Mouse (Mus musculus): ENCODE measurements at regions not wholly inside any gene's neighbourhood (a gene's known extent, or its start where the extent isn't known, plus 50 kb on each side); places are given as distances from the start of the nearest gene placed in this dataset.

DNA sequence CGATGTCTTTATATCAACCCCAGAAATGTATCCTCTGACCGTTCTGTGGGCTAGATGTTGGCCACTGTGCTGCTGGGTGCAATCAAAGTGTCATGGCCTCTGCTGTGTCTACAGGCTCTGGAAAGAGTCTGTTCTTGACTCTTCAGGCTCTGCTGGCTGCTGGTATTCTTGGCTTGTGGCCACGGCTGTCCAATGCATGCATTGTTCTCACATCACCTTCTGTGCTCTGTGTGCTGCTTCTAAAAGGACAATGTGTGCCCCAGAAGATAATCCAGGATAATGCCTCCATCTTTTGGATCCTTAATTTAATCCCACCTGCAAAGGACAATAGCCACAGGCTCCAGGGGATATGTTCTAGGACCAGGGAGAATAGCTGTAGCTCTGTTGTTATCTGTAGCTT, 77.5 kb upstream of the Dapl1 start:
- Histone ChIP-seq H3K9ac (ENCODE audit: low read length) (no peak overlapping the region), H3K27me3 (replicated peaks; ENCODE audit: control insufficient read depth, insufficient read depth, low read length) (no peaks in the 10 kb centered on the region), H3K4me3 (ENCODE audit: low read depth, low read length) (no peak overlapping the region), H3K4me2 (ENCODE audit: low read length) (no peak overlapping the region), H3K9me3 (replicated peaks; ENCODE audit: control insufficient read depth, low read length) (no peaks in the 10 kb centered on the region), H3K27ac (ENCODE audit: low read depth, low read length) (no peak overlapping the region), H3K36me3 (ENCODE audit: control insufficient read depth, insufficient read depth, low read length) (no peaks in the 10 kb centered on the region), H3K4me1 (ENCODE audit: control insufficient read depth, insufficient read depth, low read length) (no peaks in the 10 kb centered on the region)
- DNase-seq (ENCODE audit: low spot score) (no peak), ATAC-seq (no peak)
- 92% methylated on average over 3 of the region's 3 CpGs for WGBS

DNA sequence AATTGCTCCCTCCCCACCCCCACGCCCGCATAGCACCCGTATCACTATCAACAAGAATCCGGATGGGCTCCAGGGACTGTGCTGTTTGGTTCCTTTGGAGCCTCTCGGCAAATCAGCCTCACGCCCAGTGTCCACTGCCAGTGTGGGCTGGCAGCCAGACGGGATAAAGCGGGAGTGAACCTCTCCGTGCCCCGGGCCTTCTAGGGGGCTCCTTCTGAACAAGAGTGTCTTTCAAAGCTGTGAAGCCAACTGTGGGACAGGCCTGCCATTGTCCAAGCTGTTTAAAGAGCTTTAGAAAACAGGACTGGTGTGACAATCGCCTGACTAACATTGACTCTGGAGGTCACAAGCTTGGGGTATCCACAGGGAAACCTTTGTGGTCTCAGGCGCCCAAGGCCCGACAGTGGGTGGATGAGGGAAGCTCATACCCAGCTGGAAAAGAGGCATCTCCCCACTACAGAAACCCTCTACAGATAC, 76.9 kb upstream of the Dapl1 start:
- Histone ChIP-seq H3K4me3 (ENCODE audit: low read depth, low read length) (no peak overlapping the region), H3K4me2 (ENCODE audit: low read length) (no peak overlapping the region), H3K9ac (ENCODE audit: low read length) (no peak overlapping the region), H3K9me3 (replicated peaks; ENCODE audit: control insufficient read depth, low read length) (no peaks in the 10 kb centered on the region), H3K36me3 (ENCODE audit: control insufficient read depth, insufficient read depth, low read length) (no peaks in the 10 kb centered on the region), H3K27ac (ENCODE audit: low read depth, low read length) (no peak overlapping the region), H3K4me1 (ENCODE audit: control insufficient read depth, insufficient read depth, low read length) (no peaks in the 10 kb centered on the region), H3K27me3 (replicated peaks; ENCODE audit: control insufficient read depth, insufficient read depth, low read length) (no peaks in the 10 kb centered on the region)
- peak; percentile 46; the same call in 1 of the 2 replicates for ATAC-seq
- 69% methylated on average over 13 of the region's 13 CpGs for WGBS
- DNase-seq (ENCODE audit: low spot score) = no peak

DNA sequence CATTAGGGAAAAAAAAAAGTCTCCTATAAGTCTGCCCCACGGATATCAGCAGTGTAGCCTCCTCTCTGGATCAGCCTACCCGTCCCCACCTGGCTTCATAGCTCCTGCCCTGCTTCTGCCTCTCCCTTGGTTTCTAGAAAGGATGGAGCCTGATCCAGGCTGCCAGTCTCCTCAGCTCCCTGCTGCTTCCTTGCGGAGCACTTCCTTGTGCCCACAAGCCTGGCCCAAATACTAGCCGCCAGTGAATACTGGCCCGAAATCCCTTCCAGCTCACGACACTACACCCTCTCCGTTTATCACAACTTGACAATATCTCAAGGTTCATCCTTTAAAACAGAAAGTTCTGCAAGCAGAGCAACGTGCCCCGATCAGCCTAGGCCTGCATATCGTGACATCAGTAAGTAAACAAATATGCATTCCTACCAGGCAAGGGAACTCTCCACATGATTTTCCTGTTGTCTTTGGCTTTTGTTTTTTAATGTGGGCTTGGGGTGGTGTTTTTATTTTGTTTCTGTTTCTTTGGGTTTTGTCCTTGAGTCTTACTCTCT, 76.3 kb upstream of the Dapl1 start:
- Histone ChIP-seq H3K27me3 (replicated peaks; ENCODE audit: control insufficient read depth, insufficient read depth, low read length) (no peaks in the 10 kb centered on the region), H3K4me2 (ENCODE audit: low read length) (no peak overlapping the region), H3K9me3 (replicated peaks; ENCODE audit: control insufficient read depth, low read length) (no peaks in the 10 kb centered on the region), H3K4me3 (ENCODE audit: low read depth, low read length) (no peak overlapping the region), H3K27ac (ENCODE audit: low read depth, low read length) (no peak overlapping the region), H3K4me1 (ENCODE audit: control insufficient read depth, insufficient read depth, low read length) (no peaks in the 10 kb centered on the region), H3K9ac (ENCODE audit: low read length) (no peak overlapping the region), H3K36me3 (ENCODE audit: control insufficient read depth, insufficient read depth, low read length) (no peaks in the 10 kb centered on the region)
- WGBS = 89% methylated on average over 10 of the region's 10 CpGs
- DNase-seq (ENCODE audit: low spot score) = no peak
- no peak for ATAC-seq

DNA sequence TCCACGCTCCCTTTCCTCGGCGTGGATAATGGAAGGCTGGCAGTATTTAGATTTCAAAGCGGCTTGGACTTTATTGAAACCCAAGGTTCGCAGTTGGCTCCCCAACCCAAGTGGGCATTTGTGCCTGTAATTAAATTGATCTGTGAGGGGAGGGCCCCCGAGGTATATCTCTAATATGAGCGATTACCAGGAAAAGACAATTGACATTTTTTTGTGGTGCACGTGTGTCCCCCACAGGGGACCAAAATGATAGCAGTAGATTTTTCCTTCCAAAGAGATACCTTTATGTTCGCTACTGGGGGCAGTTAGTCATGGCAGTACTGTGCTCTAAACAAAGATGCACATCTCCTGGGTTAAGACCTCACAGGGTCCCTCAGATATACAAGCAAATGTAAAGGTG, 69.8 kb upstream of the Dapl1 start:
- no peak overlapping the region for H3K4me3 ChIP-seq (ENCODE audit: low read depth, low read length)
- no peaks in the 10 kb centered on the region for H3K9me3 ChIP-seq (replicated peaks; ENCODE audit: control insufficient read depth, low read length)
- H3K4me2 ChIP-seq (ENCODE audit: low read length) = no peak overlapping the region
- H3K27me3 ChIP-seq (replicated peaks; ENCODE audit: control insufficient read depth, insufficient read depth, low read length) = no peaks in the 10 kb centered on the region
- DNase-seq (ENCODE audit: low spot score) = no peak
- 80% methylated on average over 9 of the region's 9 CpGs for WGBS
- ATAC-seq = no peak
- H3K4me1 ChIP-seq (ENCODE audit: control insufficient read depth, insufficient read depth, low read length) = no peaks in the 10 kb centered on the region
- H3K9ac ChIP-seq (ENCODE audit: low read length) = no peak overlapping the region
- no peaks in the 10 kb centered on the region for H3K36me3 ChIP-seq (ENCODE audit: control insufficient read depth, insufficient read depth, low read length)
- H3K27ac ChIP-seq (ENCODE audit: low read depth, low read length) = no peak overlapping the region

DNA sequence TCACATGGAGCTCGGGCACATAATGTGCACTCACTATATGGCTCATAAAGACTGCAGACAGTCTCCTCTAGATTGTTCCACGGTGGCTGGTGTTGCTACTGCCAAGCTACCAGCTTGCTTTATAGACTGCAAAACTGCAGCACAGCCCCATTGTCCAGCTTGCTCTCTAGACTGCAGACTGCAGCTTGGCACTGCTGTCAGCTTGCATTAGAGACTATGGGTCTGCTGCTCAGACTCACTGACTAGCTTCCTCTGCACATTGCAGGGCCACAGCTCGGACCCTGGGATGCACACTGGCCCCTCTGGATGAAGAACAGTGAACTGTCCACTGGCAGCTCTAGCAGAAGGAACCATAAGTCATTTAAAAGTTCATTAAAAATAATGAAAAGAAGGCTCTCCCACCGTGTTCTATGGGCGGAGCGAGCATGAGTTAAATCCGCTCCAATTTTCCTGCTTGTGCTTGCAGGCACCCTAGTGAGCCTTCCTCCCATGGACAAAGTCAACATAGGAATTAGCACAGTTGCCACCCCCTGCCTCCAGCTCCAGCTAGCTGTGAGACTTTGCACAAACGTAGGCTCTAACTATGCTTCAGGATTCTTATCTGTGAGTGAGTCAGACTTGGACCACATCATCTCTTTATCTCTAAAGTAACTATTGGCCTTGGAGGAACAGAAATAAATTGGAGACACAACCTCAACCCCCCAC, 67.8 kb upstream of the Dapl1 start:
- no peak overlapping the region for H3K4me2 ChIP-seq (ENCODE audit: low read length)
- H3K36me3 ChIP-seq (ENCODE audit: control insufficient read depth, insufficient read depth, low read length) = no peaks in the 10 kb centered on the region
- DNase-seq (ENCODE audit: low spot score) = no peak
- 35% methylated on average over 8 of the region's 8 CpGs for WGBS
- no peak overlapping the region for H3K27ac ChIP-seq (ENCODE audit: low read depth, low read length)
- H3K4me1 ChIP-seq (ENCODE audit: control insufficient read depth, insufficient read depth, low read length) = no peaks in the 10 kb centered on the region
- no peak for ATAC-seq
- H3K9ac ChIP-seq (ENCODE audit: low read length) = no peak overlapping the region
- H3K4me3 ChIP-seq (ENCODE audit: low read depth, low read length) = no peak overlapping the region
- H3K27me3 ChIP-seq (replicated peaks; ENCODE audit: control insufficient read depth, insufficient read depth, low read length) = no peaks in the 10 kb centered on the region
- no peaks in the 10 kb centered on the region for H3K9me3 ChIP-seq (replicated peaks; ENCODE audit: control insufficient read depth, low read length)

DNA sequence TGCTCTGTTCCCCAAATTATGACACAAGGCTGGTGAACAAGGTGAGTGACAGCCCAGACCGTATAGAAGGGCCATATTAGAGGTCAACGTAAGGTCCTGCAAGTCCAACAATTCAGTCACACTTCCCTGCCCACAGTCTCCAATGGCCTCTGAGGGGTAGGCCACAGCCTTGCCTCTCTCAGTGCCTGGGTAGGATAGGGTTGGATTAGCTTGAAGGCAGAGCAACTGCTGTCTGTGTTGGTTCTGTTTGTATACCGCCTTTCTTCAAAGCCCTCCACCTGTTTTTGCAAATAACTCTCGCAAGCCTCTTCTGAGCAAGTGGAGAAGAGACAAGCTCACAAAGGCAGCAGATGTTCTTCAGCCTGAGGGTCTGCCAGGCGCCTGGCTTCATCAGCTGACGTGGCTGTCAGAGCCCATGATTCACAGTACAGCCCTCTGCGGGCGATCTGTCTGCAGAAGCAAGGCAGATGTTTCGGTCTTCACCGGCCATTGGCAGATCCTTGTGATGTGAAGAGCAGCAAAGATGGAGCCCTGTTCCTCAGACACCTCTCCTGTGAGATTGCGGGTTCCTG, 67.0 kb upstream of the Dapl1 start:
- H3K9me3 ChIP-seq (replicated peaks; ENCODE audit: control insufficient read depth, low read length) = no peaks in the 10 kb centered on the region
- H3K27ac ChIP-seq (ENCODE audit: low read depth, low read length) = no peak overlapping the region
- peak; percentile 33 for DNase-seq (ENCODE audit: low spot score)
- peak; percentile 49 for ATAC-seq
- H3K4me3 ChIP-seq (ENCODE audit: low read depth, low read length) = no peak overlapping the region
- 78% methylated on average over 11 of the region's 11 CpGs for WGBS
- no peaks in the 10 kb centered on the region for H3K4me1 ChIP-seq (ENCODE audit: control insufficient read depth, insufficient read depth, low read length)
- no peak overlapping the region for H3K9ac ChIP-seq (ENCODE audit: low read length)
- H3K4me2 ChIP-seq (ENCODE audit: low read length) = no peak overlapping the region
- H3K36me3 ChIP-seq (ENCODE audit: control insufficient read depth, insufficient read depth, low read length) = no peaks in the 10 kb centered on the region
- no peaks in the 10 kb centered on the region for H3K27me3 ChIP-seq (replicated peaks; ENCODE audit: control insufficient read depth, insufficient read depth, low read length)

DNA sequence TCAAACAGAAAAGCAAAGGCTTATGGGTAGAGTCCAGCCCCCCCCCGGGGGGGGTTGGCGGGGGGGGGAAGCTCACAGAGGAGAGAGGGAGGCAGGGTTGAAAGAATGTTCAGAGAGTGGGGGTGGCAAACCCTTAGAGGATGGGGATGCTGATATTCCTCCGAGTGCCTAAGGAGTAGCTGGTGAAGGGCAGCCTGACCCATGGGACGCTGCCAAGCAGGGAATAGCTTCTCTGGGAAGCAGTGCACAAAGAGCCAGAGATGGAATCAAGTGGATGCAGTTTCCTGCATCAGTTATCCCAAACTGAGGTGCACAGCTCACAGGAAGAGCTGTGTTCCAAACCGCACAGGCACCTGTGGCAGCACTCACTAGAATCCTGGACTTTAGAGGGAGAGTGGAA, 64.0 kb upstream of the Dapl1 start:
- Histone ChIP-seq H3K27ac (ENCODE audit: low read depth, low read length) (no peak overlapping the region), H3K36me3 (ENCODE audit: control insufficient read depth, insufficient read depth, low read length) (no peaks in the 10 kb centered on the region), H3K4me1 (ENCODE audit: control insufficient read depth, insufficient read depth, low read length) (no peaks in the 10 kb centered on the region), H3K4me2 (ENCODE audit: low read length) (no peak overlapping the region), H3K27me3 (replicated peaks; ENCODE audit: control insufficient read depth, insufficient read depth, low read length) (no peaks in the 10 kb centered on the region), H3K9ac (ENCODE audit: low read length) (no peak overlapping the region), H3K9me3 (replicated peaks; ENCODE audit: control insufficient read depth, low read length) (no peaks in the 10 kb centered on the region), H3K4me3 (ENCODE audit: low read depth, low read length) (no peak overlapping the region)
- WGBS = 64% methylated on average over 5 of the region's 5 CpGs
- ATAC-seq (no peak), DNase-seq (ENCODE audit: low spot score) (no peak)

DNA sequence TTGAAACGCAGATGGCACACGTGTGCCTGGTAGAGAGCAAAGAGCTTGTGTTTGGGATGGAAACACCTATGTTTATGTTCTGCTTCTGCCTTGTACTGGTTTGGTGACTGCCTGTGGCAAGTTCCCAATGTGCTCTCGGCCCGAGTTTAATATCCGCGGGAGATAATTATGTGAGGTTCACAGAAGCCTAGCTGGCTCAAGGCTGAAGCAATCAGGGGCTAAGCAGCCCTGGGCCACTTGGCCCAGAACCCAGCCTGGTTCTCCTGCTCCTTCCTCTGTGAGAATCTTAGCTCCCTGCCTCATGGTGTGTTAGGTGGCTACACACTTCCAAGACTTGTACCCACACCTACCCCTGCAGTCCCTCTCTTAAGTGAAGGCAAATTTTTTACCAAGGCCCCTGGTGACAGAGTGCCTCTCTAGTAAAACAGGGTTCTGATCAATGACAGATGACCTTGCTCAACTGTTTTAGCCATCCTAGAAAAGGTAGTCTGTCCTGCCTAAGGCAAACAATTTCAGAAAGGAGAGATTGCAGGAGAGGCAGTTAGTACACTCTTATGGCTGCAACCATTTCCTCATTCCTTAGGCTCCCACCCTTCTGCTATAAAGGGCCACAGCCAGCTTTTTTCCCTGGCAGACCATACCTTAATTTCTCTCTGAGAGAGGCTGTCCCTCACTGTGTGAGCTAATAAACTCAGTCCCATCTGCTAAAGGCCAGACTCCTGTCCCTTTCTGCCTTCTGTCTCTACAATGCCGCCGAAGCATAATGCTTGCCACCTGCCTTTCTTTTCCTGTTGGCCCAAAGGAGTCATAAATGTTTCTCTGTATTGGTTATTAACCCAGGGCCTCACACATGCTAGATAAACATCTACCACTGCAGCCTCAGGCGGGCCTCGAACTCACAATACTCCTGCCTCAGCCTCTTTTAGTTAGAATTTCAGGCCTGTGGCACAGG, 61.9 kb upstream of the Dapl1 start:
- H3K4me1 ChIP-seq (ENCODE audit: control insufficient read depth, insufficient read depth, low read length) = no peaks in the 10 kb centered on the region
- H3K4me3 ChIP-seq (ENCODE audit: low read depth, low read length) = no peak overlapping the region
- DNase-seq (ENCODE audit: low spot score) (no peak), ATAC-seq (no peak)
- no peaks in the 10 kb centered on the region for H3K36me3 ChIP-seq (ENCODE audit: control insufficient read depth, insufficient read depth, low read length)
- no peaks in the 10 kb centered on the region for H3K27me3 ChIP-seq (replicated peaks; ENCODE audit: control insufficient read depth, insufficient read depth, low read length)
- no peak overlapping the region for H3K9ac ChIP-seq (ENCODE audit: low read length)
- no peak overlapping the region for H3K27ac ChIP-seq (ENCODE audit: low read depth, low read length)
- no peaks in the 10 kb centered on the region for H3K9me3 ChIP-seq (replicated peaks; ENCODE audit: control insufficient read depth, low read length)
- H3K4me2 ChIP-seq (ENCODE audit: low read length) = no peak overlapping the region
- WGBS = 76% methylated on average over 10 of the region's 10 CpGs

Data from forebrain, embryonic 14.5 days (tissue).